Mouse (Mus musculus) liver, embryonic 11.5 days (tissue): ENCODE results near the gene Lair1. TPM values are rescaled to one million over a fixed set of nuclear protein-coding genes. Genes with fewer than 3 reads are reported as not detected.

ENCODE experiments used
- ATAC-seq: fragments of 200-750 bp; cut with Nextera tagmentation; replicated peaks from 2 replicates; pipeline ENCODE4 v1.8.0; 2017; ENCODE audit warnings: moderate number of reproducible peaks, mild to moderate bottlenecking, moderate TSS enrichment, moderate library complexity; ENCODE audit not compliant: low FRiP score
- DNase-seq: peaks from one replicate; pipeline ENCODE4 v3.0.0-alpha.2; 2017; ENCODE audit warnings: low spot score
- H3K27ac ChIP-seq: fragments of 300-500 bp; sonication (generic); 2 replicates; pipeline ENCODE4 v1.5.1; 2014; ENCODE audit warnings: mild to moderate bottlenecking, low read depth, low read length, control low read depth
- H3K27me3 ChIP-seq: fragments of 300-500 bp; sonication (generic); replicated peaks from 2 replicates; pipeline ENCODE4 v1.6.1; 2014; ENCODE audit warnings: low read length, mixed read lengths; ENCODE audit not compliant: control insufficient read depth, insufficient read depth
- H3K36me3 ChIP-seq: fragments of 300-500 bp; sonication (generic); 2 replicates; pipeline ENCODE4 v1.6.1; 2014; ENCODE audit warnings: mild to moderate bottlenecking, low read length, moderate library complexity, mixed read lengths; ENCODE audit not compliant: control insufficient read depth, insufficient read depth
- H3K4me1 ChIP-seq: fragments of 300-500 bp; sonication (generic); replicated peaks from 2 replicates; pipeline ENCODE4 v1.6.1; 2014; ENCODE audit warnings: low read length, mixed read lengths; ENCODE audit not compliant: control insufficient read depth, insufficient read depth
- H3K4me2 ChIP-seq: fragments of 300-500 bp; sonication (generic); 2 replicates; pipeline ENCODE4 v1.6.1; 2014; ENCODE audit warnings: mild to moderate bottlenecking, control low read depth, moderate library complexity
- H3K4me3 ChIP-seq: fragments of 300-500 bp; sonication (generic); 2 replicates; pipeline ENCODE4 v1.5.1; 2014; ENCODE audit warnings: low read depth, low read length, control low read depth
- H3K9ac ChIP-seq: fragments of 300-500 bp; sonication (generic); 2 replicates; pipeline ENCODE4 v1.6.1; 2014; ENCODE audit warnings: low read depth, low read length, control low read depth
- H3K9me3 ChIP-seq: fragments of 300-500 bp; sonication (generic); 2 replicates; pipeline ENCODE4 v1.6.1; 2016; ENCODE audit warnings: low read length, inconsistent platforms, mixed read lengths; ENCODE audit not compliant: control insufficient read depth
- WGBS: fragments of 180-500 bp; shearing (Covaris S2); extraction: QIAGEN DNeasy Blood & Tissue Kit; methylation state at CpG from one replicate; pipeline ENCODE4 v1.1.7; 2014; 5-methylcytosine and 5-hydroxymethylcytosine counted together
- polyA plus RNA-seq: library from polyadenylated mRNA; unstranded; fragments of >200 nt; fragmentation: Nextera tagmentation; extraction: Ambion mirVana; gene quantifications from 2 replicates; pipeline ENCODE4 v1.2.1, GENCODE M21; 2014

Gene Lair1
- 1.2 and 1.7 TPM in 2 replicates for polyA plus RNA-seq

DNA sequence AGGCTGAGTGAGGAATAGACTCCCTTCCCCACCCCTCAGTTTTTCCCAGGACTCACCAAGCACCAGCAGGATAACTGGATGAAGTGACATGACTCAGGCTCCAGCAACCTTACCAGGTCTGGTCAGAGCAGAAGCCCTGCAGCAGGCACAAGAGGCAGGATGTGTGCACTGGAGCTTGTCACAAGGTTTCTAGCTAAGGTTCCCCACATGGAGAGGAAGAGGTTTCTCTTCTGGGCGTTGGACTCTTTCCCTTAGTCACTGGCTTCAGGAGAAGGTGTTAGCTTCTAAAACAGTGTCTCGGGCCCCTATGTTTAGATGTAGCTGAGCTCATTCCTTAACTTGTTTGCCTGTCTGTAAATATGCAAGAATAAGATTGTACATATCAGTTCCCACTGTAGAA, at the start of gene Lair1:
Gene Lair1 (minus strand): TSS at position 192 of the 400 bp plus-strand sequence.
- WGBS, result 59% methylated on average over 2 of the region's 2 CpGs

DNA sequence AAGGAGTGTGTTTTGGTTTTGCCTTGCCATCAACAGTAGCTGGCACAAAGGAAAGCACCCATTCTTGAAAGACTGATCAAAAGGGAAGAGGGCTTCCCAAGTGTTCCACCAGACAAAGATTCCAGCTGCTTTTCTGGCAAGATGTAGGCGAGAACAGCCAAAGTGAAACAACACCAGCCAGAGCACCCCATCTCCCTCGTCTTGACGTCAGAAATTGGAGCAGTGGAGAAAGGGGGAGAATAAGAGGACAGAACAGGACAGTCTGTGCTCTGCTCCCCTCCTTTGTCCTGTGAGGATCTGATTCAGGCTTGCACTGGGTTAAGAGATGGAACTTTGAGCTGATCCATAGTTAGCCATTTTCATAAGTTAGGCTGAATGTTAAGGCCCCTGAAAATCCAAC, 48.8 kb upstream of the Lair1 start:
- 60% methylated on average over 3 of the region's 3 CpGs for WGBS

More for the DNA sequence above, at the start of gene Lair1:
- Histone ChIP-seq H3K27me3 (no peaks in the 10 kb centered on the region), H3K9me3 (no peaks in the 10 kb centered on the region), H3K4me2 (no peak within 1 kb of the TSS), H3K4me1 (no peaks in the 10 kb centered on the region), H3K36me3 (no peaks in the 10 kb centered on the region), H3K4me3 (no peak within 1 kb of the TSS), H3K9ac (no peak within 1 kb of the TSS), H3K27ac (0 out of 2 replicates have a peak within 1 kb of the TSS, but pooled peaks have one; percentile 7)
- ATAC-seq, result no peak
- DNase-seq, result no peak

DNA sequence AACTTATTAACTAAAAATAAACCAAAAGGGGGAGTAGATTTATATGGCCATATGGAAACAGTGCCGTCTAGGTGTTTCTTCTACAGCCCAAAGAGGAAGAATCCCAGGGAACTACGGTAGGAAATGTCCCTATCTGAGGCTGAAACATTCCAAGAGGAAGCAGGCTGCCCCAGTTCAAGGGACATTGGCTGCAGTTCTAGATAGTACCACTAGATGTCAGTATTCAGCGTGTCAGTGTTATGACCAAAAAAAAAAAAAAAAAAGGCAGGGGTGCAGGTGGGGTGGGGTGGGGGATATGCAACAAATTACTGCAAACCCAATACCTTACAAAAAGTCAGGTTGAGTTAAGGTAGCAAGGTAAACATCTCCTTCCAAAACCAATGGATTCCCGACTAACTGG, 40.4 kb upstream of the Lair1 start:
- H3K27me3 ChIP-seq, result no peaks in the 10 kb centered on the region
- no peak for ATAC-seq
- no peak overlapping the region for H3K4me3 ChIP-seq
- no peaks in the 10 kb centered on the region for H3K9me3 ChIP-seq
- H3K9ac ChIP-seq, result no peak overlapping the region
- H3K4me2 ChIP-seq, result no peak overlapping the region
- no peaks in the 10 kb centered on the region for H3K36me3 ChIP-seq
- no peaks in the 10 kb centered on the region for H3K4me1 ChIP-seq
- no peak for DNase-seq
- 15% methylated on average over 4 of the region's 4 CpGs for WGBS
- no peak overlapping the region for H3K27ac ChIP-seq

More for the DNA sequence above, 48.8 kb upstream of the Lair1 start:
- no peak overlapping the region for H3K4me2 ChIP-seq
- no peak overlapping the region for H3K9ac ChIP-seq
- H3K36me3 ChIP-seq, result no peaks in the 10 kb centered on the region
- no peak overlapping the region for H3K4me3 ChIP-seq
- H3K4me1 ChIP-seq, result no peaks in the 10 kb centered on the region
- H3K27me3 ChIP-seq, result no peaks in the 10 kb centered on the region
- no peak overlapping the region for H3K27ac ChIP-seq
- ATAC-seq, result no peak
- no peaks in the 10 kb centered on the region for H3K9me3 ChIP-seq
- no peak for DNase-seq

DNA sequence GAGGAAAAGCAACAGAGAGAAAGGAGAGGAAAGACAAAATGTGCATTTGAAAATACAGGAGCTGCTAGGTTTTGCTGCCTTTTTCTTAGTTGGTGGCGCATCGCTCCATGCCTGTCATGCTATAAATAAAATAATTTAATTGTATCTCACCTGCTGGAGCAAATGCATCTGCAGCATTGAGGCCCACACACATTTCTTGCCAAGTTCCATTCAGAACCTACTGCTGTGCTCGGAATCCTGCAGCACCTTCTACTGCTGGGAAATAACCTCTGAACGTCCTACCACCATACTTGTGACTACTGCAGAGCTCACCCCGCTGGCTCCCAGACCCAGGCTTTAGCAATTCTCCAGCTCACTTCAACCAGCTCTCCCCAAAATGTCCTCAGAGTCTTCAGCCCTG, 38.1 kb upstream of the Lair1 start:
- ATAC-seq (no peak), DNase-seq (no peak)
- Histone ChIP-seq H3K4me3 (no peak overlapping the region), H3K27me3 (no peaks in the 10 kb centered on the region), H3K27ac (no peak overlapping the region), H3K4me2 (no peak overlapping the region), H3K9me3 (no peaks in the 10 kb centered on the region), H3K36me3 (no peaks in the 10 kb centered on the region), H3K4me1 (no peaks in the 10 kb centered on the region), H3K9ac (no peak overlapping the region)
- 75% methylated on average over 5 of the region's 5 CpGs for WGBS

DNA sequence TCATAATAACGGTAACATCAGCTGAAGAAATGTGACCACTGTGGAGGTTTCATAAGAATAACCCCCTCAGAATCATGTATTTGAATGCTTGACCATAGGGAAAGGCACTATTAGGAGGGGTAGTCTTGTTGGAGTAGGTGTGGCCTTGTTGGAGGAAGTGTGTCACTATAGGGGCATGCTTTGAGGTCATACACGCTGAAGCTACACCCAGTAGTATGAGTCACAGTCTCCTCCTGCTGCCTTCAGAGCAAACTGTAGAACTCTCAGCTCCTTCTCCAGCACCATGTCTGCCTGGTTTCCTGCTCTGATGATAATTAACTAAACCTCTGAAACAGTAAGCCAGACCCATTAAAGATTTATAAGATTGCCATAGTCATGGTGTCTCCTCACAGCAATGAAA, 35.8 kb upstream of the Lair1 start:
- H3K4me2 ChIP-seq, result no peak overlapping the region
- no peaks in the 10 kb centered on the region for H3K4me1 ChIP-seq
- H3K4me3 ChIP-seq, result no peak overlapping the region
- no peak overlapping the region for H3K27ac ChIP-seq
- no peak overlapping the region for H3K9ac ChIP-seq
- no peak for ATAC-seq
- H3K9me3 ChIP-seq, result no peaks in the 10 kb centered on the region
- no peak for DNase-seq
- no peaks in the 10 kb centered on the region for H3K27me3 ChIP-seq
- 58% methylated on average over 2 of the region's 2 CpGs for WGBS
- H3K36me3 ChIP-seq, result no peaks in the 10 kb centered on the region

DNA sequence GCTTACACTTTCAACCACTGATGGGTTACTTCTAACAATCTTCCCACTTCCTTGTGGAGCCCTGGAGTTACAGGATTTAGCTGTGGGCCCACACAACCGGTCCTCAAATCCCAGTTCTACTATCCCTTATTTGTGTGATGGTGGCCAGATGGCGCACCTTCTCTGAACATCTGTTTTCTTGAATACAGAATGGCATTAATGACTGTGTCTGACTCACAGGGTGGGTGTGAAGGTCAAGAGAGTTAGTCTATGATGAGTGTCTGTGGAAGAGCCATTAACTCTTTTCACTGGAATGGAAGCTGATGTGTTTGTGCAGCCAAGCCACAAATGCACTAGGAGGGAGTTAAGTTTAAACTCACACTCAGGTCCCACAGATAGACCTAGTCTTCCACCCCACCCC, 35.3 kb upstream of the Lair1 start:
- 78% methylated on average over 2 of the region's 2 CpGs for WGBS
- ATAC-seq, result no peak

DNA sequence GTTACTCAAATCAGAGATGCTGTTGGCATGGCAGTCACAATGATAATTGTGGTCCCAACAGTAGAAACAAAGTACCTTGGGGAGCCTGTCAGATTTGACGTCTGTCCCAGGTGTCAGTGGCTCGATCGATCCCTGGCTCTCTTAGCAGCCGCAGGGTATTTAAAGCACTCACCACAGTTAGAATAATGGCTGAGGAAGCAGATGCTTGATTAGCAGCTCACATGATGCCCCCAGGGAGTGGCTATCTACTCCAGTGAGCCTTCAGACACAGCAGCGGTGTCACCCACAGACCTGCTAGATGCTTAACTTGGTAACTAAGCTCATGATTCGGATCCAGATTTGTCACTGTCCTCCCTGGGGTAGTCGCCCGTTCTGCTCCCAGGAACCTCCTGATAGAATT, 28.2 kb upstream of the Lair1 start:
- no peak overlapping the region for H3K9ac ChIP-seq
- DNase-seq (no peak), ATAC-seq (no peak)
- H3K27me3 ChIP-seq, result no peaks in the 10 kb centered on the region
- 34% methylated on average over 8 of the region's 8 CpGs for WGBS
- no peaks in the 10 kb centered on the region for H3K36me3 ChIP-seq
- no peak overlapping the region for H3K4me3 ChIP-seq
- no peak overlapping the region for H3K27ac ChIP-seq
- peak overlapping the region; percentile 20; the same call in 1 of the 2 replicates for H3K4me2 ChIP-seq
- peaks cover 9% of the 10 kb centered on the region for H3K4me1 ChIP-seq
- no peaks in the 10 kb centered on the region for H3K9me3 ChIP-seq

More for the DNA sequence above, 35.3 kb upstream of the Lair1 start:
- H3K36me3 ChIP-seq, result no peaks in the 10 kb centered on the region
- no peaks in the 10 kb centered on the region for H3K27me3 ChIP-seq
- H3K9me3 ChIP-seq, result no peaks in the 10 kb centered on the region
- H3K4me2 ChIP-seq, result no peak overlapping the region
- no peak overlapping the region for H3K9ac ChIP-seq
- no peak for DNase-seq
- H3K4me3 ChIP-seq, result no peak overlapping the region
- no peaks in the 10 kb centered on the region for H3K4me1 ChIP-seq
- no peak overlapping the region for H3K27ac ChIP-seq

DNA sequence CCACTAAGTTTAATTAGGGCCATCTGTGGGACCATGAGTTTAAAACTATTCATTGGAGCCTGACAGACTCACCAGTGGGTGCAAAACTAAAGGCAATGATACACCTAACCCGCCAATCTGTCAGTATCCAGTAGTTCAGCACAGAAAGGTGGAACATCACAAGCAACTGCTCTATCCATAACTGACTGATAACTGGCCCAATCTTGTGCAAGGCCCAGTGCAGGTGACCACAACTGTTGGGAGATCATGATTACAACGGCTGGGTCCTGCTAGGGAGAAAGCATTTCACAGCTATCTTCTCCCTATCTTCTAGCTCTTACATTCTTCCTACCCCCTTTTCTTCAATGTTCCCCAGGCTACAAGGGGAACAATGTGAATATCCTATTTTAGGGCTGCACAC, 25.7 kb upstream of the Lair1 start:
- Histone ChIP-seq H3K27ac (no peak overlapping the region), H3K9ac (no peak overlapping the region), H3K36me3 (no peaks in the 10 kb centered on the region), H3K4me2 (no peak overlapping the region), H3K4me3 (no peak overlapping the region), H3K27me3 (no peaks in the 10 kb centered on the region), H3K9me3 (no peaks in the 10 kb centered on the region), H3K4me1 (peaks cover 9% of the 10 kb centered on the region)
- WGBS, result 50% methylated on average over 2 of the region's 2 CpGs
- DNase-seq (no peak), ATAC-seq (peak; percentile 64)

DNA sequence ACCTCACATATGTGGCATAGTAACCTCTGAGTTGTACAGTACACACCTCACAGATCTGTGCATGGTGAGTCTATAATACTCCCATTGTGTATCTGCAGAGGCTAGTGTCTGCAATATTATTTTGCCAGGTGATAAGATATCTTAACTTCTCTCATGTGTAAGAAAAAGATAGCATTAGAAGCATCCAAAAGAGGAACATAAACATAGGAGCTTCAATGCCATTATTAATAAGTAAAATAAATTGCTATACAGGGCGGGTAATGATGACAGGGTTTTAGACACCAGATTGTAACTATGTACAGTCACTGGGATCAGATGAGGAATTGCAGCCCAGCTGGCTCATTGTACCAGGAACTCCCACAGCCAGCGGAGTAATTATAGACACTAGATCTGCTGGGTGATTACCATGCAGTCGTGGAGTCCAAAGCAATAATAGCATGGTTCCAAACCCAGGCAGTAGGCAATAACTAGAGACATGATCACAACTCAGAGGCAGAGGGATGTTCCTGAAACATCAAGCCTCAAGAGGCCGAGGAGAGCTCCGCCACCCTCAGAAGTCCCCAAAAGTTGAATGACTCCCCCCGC, 25.0 kb upstream of the Lair1 start:
- Histone ChIP-seq H3K4me1 (peaks cover 9% of the 10 kb centered on the region), H3K27ac (no peak overlapping the region), H3K9me3 (no peaks in the 10 kb centered on the region), H3K9ac (no peak overlapping the region), H3K36me3 (no peaks in the 10 kb centered on the region), H3K27me3 (no peaks in the 10 kb centered on the region), H3K4me2 (no peak overlapping the region), H3K4me3 (no peak overlapping the region)
- peak; percentile 5 for DNase-seq
- no peak; the same call in 1 of the 2 replicates for ATAC-seq
- 71% methylated on average over 6 of the region's 6 CpGs for WGBS
